Mouse (Mus musculus): ENCODE results near the gene Adam19.

The Adam19 gene

DNA sequence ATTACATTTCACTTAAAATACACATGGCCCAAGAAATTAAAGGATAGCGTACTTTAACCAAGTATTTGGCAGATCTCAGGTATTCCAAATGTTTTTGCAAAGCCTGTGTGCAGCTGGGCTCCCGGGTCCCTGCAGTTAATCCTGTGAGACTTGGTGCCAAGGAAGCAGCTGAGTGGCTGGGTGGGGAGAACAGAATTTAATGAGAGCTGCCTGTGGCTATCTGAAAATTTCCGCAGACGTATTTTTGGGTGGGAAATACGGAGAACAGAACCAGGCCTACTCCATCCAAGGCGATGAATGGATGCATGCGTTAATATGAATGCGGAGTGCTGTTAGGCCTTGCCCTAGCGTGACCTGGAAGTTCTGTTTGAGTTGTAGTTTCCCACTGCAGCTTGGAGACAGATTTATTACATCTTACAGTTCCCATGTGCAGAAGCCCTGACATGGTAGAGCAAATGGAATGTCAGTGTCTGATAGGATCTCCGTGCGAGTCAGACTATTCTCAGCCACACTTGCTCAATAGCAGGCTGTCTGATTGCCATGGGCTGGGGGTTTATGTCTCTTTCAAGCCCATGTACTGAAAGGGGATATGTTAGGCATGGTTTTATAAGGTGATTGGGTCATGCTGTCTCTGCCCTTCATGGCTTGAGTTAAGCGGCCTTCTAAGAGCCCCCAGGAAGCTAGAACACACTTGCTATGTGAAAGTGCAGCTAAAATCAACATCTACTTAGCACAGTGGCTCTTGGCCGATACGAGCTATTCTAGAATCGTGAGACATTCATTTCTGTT is 17.5 kb downstream of the Adam19 start:
- DNase-seq (ENCODE audit: low spot score), result peak; percentile 41

DNA sequence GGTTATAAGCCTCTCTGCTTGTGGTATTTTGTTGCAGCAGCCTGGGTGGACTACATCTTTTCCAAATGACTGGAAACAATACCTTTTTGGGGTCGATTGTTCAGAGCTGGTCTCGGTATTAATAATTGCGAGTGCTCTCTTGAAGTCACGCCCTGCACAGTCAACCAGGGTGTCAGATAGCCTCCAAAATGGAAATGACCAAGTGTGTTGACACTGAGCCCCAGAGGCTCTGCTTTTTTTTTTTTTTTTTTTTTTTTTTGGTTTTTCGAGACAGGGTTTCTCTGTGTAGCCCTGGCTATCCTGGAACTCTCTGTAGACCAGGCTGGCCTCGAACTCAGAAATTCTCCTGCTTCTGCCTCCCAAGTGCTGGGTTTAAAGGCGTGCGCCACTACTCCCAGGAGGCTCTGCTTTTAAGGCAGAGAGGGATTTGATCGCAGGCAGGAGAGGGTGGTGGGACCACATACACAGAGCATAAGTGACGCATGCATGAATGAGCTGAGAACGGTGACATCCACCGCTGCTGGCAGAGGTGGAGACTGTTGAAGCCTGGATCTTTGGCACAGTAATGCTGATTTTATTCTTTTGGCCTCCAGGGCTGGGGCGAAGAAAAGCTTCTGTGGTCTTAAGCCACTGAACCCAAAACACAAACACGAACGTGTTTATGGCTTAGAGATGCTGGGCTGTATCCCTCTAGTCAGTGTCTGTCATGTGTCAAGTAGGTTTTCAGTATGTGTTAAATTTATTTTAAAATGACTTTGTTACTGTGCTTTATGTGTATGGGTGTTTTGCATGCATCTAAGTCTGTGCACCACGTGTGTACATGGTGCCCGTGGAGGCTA is 18.3 kb downstream of the Adam19 start:
- DNase-seq (ENCODE audit: low spot score), result no peak

DNA sequence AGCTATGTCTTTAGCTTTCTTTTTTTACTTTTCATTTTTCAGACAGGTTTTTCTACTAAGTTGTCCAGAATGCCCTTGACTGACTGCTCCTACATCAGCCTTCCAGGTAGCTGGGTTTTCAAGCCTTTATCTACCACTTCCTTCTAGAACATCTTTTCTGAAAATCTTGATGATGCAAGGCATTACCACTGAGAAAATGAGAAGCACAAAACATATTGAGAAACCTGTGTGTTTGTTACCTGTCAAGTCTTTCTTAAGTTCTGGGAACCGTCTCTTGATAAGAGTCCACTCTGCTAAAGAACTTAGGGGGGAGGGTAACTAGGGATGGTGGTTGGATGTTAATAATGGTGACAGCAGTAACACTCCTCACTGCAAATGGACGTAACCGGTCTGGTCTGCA is 19.7 kb downstream of the Adam19 start:
- no peak for DNase-seq (ENCODE audit: low spot score)

DNA sequence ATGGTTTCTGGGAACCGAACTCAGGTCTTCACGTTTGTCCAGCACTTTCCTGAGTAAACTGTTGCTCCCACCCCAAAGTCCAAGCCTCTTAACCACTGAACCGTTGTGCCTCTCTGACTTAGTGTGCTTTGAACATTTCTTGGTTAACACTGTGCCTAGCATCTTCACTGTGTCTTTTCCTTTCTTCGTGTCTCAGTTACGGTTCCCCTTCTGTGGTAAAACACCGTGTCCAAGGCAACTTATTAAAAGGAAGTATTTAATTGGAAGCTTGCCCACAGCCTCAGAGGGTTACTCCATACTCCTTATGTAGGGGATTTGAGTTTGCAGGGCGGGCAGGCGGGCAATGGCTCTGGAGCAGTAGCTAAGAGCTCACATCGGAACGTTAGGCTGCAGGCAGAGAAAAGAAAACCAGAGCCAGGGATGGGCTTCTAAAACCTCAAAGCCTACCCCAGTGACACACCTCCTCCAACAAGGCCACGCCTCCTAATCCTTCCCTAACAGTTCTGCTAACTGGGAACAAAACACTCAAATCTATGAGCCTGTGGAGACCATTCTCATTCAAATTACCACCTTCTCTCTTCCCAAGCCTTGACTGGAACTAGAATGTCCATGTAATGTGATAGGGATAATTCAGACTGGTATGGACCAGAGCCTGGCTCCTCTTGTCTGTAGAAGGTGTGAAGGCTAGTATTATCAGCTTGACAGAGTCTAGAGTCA is 20.8 kb downstream of the Adam19 start:
- DNase-seq (ENCODE audit: low spot score), result no peak

DNA sequence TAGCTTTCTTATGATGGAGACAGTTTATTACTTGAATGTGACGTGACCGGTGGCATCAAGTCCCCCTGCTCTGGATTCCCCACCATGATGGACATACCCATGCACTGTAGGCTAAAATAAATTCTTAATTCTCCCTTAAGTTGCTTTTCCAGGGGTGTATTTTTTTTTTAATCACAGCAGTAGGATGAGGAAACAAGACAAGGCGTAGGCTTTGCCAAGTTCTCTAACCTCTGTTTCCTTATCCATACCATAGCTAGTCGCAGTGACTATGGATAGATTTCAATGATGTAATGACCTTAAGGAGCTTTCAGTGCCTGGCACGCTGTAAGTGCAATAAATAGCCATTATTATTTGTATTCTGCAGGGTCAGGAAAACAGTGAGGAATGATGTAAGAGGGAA is 21.5 kb downstream of the Adam19 start:
- no peak for DNase-seq (ENCODE audit: low spot score)

DNA sequence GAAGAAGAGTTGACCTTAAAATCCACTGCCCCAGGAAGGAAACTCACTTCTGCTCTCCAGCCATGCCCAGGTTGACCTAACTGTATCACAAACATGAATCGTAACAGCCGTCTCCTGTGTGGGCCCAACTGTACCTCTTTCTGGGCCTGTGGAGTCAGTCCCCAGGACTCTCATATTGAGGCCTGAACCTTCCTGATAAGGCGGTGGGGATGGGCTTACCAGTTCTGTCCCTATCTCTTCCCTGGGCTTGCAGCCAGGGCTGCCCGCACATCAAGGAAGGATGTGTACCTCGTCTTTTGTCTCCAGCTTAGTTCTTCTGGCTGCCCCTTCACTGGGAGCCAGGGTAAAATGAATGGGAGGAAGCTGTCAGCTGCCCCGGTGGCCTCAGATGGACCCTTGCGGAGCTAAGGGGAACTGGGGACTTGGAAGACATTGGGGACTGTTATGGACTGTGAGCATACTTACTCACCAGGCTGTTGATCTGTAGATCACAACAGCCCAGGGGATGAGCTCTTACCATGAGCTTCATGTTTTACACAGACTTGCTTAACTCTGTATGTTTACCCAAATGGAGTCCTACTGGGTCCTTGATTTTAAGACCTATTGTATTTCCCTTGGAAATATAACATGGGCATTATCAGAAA is 22.1 kb downstream of the Adam19 start:
- no peak for DNase-seq (ENCODE audit: low spot score)

DNA sequence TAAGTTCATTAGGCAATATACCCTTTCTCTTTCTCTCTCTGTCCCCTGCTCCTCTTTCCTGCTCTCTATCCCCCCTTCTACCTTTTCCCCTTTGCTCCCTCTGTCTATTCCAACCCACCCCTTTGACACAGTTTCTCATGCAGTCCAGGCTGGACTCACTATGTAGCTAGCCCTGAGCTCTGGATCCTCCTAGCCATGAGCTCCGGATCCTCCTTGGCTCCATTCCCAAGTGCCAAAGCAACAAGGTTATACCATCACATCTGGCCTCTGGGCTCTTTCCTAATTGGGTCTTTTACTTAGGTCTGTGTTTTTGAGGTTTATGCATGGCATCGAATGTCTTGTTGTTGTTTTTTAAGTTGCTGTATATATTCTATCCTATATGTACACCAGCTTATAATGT is 25.3 kb downstream of the Adam19 start:
- no peak for DNase-seq (ENCODE audit: low spot score)

DNA sequence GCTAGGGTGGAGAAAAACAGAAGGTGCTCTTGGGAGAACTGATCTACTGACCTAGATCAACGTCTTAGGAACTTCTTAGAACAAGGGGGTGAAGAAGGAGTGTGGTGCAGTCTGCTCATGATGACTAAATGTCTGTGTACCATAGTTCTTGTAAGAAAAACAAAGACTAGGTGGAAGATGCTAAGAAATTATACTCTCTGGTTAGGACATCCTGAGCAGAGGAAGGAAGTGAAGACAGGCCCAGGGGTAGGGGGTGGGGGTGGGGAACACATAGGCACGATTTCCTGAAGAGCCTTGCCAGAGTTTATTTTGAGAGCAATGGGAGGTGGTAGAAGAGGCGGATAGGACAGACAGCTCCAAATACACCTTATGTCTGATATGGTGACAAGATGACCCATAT is 27.6 kb downstream of the Adam19 start:
- DNase-seq (ENCODE audit: low spot score), result no peak

DNA sequence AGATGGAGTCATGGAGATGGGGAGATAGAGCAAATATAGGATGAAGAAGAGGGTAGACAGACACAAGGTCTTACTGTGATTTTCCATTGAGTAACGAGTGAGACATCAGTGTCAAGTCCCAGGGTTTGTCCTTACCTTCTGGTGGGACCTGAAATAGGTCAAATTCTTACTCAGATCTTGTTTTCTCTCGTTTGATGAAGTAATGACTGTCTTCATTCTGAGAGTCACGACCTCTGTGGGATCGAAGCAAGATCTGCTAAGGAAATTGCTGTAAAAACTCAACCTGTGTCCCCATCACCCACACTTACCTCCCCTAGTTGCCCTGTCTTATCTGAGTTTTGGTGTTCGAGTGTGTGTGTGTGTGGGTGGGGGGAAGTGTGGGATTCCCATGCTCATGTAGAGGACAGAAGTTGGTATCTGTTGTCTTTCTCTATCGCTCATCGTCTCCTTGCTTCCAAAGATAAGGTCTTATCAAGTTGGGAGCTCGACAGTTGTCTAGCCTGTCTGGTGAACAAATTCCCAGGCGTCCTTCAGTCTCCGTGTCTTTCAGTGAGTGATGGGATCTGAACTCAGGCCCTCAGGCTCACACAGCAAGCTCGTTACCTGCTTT is 28.1 kb downstream of the Adam19 start:
- no peak for DNase-seq (ENCODE audit: low spot score)

DNA sequence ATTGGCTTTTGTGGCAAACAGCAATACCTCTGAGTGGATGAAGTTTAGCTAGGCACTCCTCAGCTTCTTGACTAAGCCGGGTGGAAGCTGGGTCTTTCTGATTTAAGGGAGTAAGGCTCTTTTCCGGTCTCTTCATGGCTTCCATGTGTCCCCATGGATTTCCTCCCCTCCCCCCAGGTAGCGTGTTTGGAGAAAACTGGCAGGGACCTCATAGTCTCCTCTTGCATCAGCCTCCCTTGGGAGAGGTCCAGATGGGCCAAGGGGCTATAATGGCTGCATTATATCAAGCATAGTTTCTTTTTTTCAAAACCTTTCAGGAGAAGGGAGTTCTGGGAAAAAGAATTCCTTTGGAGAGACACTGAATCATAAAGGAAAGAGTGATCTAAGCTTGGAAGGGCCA is 28.8 kb downstream of the Adam19 start:
- DNase-seq (ENCODE audit: low spot score), result no peak

DNA sequence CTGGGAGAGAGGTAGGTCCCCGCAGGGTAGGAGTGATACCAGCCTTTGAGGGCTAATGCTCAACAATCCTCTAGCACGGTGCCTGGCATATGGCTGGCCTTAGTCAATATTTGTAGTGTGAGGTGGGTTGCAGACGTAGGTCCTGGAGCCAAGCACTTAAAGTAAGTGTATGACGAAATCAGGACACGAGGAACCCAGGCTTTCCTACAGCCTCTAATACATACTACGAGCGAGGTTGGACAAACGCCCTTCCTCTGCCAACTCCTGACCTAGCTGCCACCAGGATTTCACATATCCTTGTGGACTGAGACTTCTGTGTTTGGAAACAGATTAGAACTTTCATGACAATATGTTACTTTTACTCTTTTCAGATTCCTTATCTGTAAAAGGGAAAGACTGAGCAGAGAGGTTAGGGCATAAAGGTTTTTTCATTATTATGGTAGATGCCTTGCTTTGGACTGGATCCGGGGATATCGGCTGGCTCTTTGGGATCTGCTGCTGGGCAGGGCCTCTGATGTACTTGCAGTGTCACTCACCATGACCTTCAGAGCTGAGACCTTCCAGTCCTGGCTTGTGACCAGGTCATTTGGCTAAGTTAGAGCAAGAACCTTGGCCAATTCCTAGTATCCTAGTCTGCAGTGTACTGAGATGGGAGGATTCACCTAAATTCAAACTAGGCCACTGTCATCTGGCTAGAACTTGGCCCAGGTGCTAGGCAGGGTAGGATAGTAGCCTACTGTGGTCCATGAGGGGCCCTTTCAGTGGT is 29.8 kb downstream of the Adam19 start:
- DNase-seq (ENCODE audit: low spot score), result no peak

DNA sequence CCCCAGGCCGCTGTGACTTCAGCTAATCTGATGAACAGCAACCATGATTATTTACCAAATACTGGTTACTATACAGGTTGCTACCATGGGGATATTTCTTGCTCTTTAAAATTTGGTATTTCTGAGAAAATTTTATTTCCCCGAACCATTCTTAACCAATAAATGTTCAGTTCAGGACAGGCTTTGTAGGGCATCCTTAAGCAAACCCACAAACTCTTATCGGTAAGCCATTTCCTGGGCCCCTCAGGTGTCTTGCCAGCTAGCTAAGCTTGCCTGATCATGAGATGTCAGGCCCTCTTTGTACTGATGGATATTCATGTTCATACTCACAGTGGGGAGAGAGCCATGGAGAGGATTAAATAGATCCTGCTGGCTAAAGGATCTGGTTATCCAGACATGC is 30.7 kb downstream of the Adam19 start:
- DNase-seq (ENCODE audit: low spot score), result no peak

DNA sequence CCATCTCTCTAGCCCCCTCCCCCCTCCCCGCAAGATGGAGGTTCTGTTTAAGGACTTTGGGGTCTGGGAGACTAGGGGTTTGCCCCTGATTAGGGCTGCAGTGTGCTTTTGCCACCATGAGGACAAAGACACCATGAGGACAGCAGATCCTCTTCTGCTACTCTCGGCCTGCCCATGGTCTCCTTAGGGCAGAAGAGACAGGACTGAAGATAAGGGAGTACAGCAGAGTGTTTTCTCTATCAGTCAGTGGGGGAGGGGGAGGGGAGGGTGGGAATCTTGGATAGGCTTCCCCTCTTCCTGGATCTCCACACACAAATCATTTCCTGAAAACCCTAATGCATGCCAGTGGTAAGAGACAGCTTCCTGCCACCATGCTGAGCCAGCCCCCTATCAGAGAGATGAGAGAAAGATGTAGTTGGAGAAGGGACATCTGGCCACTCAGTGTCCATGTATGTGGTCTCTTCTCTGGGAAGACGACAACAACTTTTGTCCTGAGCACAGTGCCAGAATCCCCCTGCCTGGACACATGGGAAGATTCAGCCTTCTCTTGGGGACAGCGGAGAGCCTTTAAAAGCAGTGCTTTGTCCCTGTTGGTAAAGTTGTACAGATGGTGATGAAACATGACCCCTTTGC is 33.4 kb downstream of the Adam19 start:
- peak; percentile 44 for DNase-seq (ENCODE audit: low spot score)

DNA sequence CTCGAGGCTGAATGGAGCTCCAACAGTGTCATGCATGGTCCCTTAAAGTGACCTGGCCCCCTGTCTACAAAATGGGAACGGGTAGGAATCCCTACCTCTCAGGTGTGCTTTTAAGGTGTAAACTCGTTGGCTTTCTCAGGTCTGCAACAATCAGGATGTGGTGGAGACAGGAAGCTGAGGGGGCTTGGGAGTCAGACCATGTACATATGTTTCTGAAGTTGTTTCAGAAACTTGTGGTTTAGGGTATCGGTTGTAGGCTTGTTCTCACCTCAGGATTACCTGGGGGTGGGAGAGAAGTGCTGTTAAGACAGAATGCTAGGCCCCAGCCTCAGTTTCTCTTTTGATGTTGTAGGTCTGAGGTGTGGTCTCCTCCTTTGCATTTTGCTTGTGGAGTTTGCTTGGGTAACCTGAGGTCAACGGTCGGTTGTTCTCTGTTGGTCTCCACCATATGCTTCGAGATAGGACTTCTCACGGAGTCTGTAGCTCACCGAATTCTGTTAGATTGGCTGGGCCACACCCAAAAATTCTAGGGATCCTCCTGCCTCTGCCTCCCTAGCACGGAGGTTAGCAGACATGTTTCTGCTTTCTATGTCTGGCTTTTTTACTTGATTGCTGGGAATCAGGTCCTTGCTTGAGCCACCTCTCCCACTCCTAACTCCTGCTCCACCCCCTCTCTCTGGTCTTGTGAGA is 34.4 kb downstream of the Adam19 start:
- no peak for DNase-seq (ENCODE audit: low spot score)

DNA sequence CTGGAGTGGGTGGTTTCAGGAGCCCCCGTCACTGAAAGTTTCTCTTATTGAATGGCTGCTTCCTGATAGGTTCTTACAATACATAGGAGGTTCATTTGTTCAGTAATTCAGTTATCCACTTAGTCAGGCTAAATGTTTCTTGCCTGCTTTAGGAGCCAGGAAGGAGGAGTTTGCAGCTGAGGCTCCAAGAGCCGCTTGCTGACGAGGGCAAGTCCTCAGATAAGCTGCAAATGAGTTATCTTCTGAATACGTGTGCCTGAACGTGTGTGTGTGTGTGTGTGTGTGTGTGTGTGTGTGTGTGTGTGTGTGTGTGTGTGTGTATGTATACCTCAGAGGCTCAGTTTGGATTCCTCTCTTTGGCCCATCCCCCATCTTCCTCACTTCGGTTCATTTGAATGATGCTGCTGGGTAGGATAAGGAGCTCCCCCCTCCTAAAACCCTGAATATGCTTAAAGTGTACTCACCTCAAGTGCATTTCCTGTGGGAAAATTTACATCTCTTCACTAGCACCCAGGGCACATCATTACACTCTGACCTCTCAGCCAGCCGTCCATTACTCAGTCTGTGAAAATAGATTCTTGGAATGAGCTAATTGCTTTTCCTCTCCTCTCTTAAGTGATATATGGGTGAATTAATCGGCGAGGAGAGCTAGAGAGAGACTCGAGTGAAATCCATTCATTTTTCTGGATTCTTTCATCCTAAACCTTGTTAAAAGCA is 35.3 kb downstream of the Adam19 start:
- peak; percentile 31 for DNase-seq (ENCODE audit: low spot score)

DNA sequence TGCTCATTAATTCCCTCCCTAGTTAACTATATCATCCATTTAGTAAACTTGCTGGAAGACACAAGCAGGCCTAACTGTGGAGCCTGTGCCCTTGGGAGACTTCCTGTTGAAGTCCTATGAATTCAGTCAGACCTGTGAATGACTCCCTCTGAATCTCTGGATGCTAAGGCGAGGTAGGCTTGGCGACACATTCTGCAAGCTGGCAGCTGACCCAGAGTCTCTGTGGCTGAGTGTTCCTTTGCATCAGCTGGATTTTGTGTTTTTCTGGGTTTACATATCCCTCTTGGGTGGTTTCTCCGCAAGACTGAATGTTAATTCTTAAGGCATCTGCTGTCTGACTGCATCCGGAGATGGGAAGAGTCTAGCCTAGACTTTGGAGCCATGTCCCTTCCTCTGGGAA is 36.3 kb downstream of the Adam19 start:
- DNase-seq (ENCODE audit: low spot score), result no peak

DNA sequence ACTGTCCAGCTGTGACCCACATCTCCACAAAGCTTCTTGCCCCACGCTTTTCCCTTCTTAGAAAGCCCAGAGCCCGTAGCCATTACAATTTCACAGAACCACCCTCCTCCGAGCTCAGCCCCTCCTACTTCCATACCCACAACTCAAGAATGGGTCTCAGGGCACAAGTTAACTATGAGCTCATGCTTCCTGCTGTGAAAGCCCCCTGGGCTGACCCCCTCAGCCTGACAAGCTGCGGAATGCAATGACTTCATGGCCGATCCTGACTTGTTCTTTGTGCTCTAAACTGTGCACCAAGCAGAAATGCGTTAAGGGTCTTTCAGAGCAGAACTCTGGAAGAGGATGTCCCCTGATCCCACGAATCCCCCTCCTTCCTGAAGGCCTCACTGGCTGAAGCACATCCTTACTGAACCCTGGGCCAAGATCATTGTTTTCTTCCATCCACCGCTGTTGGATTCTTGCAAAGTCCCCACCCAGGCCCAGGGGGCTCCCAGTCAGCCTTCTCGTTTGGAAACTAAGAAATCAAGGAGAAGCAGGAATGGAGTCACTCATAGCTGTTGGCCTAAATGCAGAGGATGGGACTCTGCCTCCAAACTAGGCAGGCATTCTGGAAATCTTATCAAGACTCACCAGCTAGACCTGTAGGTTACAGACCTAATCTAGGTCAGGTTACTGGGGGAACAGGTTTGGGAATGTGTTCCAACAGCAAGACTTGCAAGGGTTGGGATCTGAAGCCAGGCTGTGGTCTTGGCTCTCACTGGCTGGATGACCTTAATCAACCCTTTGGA is 39.9 kb downstream of the Adam19 start:
- no peak for DNase-seq (ENCODE audit: low spot score)

DNA sequence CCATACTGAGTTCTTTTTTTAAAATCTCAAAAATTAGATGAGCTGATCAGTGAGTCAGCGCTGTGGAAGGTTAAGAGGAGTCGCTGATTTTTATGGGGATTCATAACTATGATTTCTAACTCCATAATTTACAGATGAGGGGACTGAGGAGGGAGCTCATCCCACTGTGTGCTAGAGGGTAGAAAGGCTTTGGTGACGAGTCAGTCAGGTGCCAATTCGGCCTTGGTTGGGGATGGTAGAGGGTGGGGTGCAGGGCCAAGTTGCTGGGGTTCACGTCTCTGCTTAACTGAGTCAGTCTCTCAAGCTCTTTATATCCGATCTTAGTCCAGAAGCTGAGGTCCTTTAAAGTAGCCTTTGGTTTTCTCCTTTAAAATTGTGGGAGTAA is 40.5 kb downstream of the Adam19 start:
- DNase-seq (ENCODE audit: low spot score), result no peak

DNA sequence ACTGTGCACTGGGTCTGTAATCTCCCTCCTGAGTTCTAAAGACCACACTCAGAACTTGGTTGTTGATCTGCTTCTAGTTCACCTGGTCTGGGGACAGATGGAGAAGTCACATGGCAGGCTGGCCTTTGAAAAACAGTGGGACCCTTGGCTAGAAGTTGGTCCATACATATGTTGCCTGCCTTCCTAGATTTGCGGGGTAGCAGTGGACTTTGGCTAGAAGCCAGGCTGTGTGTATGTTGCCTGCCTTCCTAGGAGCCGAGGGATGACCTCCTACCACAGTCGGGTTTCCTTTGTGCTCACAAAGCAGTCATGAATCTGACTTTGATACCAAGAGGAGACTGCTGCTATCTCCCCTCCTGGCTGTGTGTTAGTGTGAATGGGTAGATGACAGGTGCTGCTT is 41.3 kb downstream of the Adam19 start:
- no peak for DNase-seq (ENCODE audit: low spot score)
